Mouse (Mus musculus) lung, embryonic 14.5 days (tissue): ENCODE results near the gene Smarca4. TPM values are rescaled to one million over a fixed set of nuclear protein-coding genes. Genes with fewer than 3 reads are reported as not detected.
"Not testable (repeated sequence)": the region's sequence is repeated elsewhere in the genome, so short reads cannot be mapped to it uniquely, and the experiment has no call there.

Source experiments
- ATAC-seq: fragments of 200-750 bp; cut with Nextera tagmentation; 2 replicates; pipeline ENCODE4 v1.8.0; 2017; ENCODE audit warnings: mild to moderate bottlenecking, moderate TSS enrichment, moderate library complexity; ENCODE audit not compliant: insufficient read depth
- DNase-seq: peaks from one replicate; pipeline ENCODE4 v3.0.0-alpha.2; 2015
- H3K27ac ChIP-seq: fragments of 300-500 bp; sonication (generic); 2 replicates; pipeline ENCODE4 v1.5.1; 2014; ENCODE audit warnings: low read depth, mild to moderate bottlenecking, moderate library complexity
- H3K27me3 ChIP-seq: fragments of 300-500 bp; sonication (generic); 2 replicates; pipeline ENCODE4 v1.6.1; 2014; ENCODE audit warnings: low read length, control low read depth; ENCODE audit not compliant: insufficient read depth
- H3K36me3 ChIP-seq: fragments of 300-500 bp; sonication (generic); 2 replicates; pipeline ENCODE4 v1.6.1; 2014; ENCODE audit warnings: control low read depth; ENCODE audit not compliant: insufficient read depth
- H3K4me1 ChIP-seq: fragments of 300-500 bp; sonication (generic); 2 replicates; pipeline ENCODE4 v1.6.1; 2014; ENCODE audit warnings: antibody characterized with exemption, control low read depth; ENCODE audit not compliant: insufficient read depth
- H3K4me2 ChIP-seq: fragments of 300-500 bp; sonication (generic); 2 replicates; pipeline ENCODE4 v1.6.1; 2014; ENCODE audit warnings: mild to moderate bottlenecking
- H3K4me3 ChIP-seq: fragments of 300-500 bp; sonication (generic); 2 replicates; pipeline ENCODE4 v1.5.1; 2014; ENCODE audit warnings: low read depth, low read length
- H3K9ac ChIP-seq: fragments of 300-500 bp; sonication (generic); 2 replicates; pipeline ENCODE4 v1.6.1; 2014
- H3K9me3 ChIP-seq: fragments of 300-500 bp; sonication (generic); 2 replicates; pipeline ENCODE4 v1.6.1; 2016; ENCODE audit warnings: low read depth, low read length, control low read depth
- CTCF ChIP-seq: IDR thresholded peaks from 2 replicates; pipeline ENCODE4 v1.5.1; 2016; ENCODE audit warnings: antibody characterized with exemption, low read depth
- WGBS: fragments of 180-500 bp; shearing (Covaris S2); extraction: QIAGEN DNeasy Blood & Tissue Kit; methylation state at CpG from one replicate; pipeline ENCODE4 v1.1.7; 2014; 5-methylcytosine and 5-hydroxymethylcytosine counted together
- polyA plus RNA-seq: library from polyadenylated mRNA; unstranded; fragments of >200 nt; fragmentation: Nextera tagmentation; extraction: Ambion mirVana; gene quantifications from 2 replicates; pipeline ENCODE4 v1.2.1, GENCODE M21; 2014

Gene Smarca4
- polyA plus RNA-seq, 1 experiment from 2014 or later, result 114 TPM

GRCm38 (mm10) chr9:21592703-21593121, 23.3 kb upstream of the Smarca4 start, which contains the start of the genes Timm29 and Yipf2:
Gene Timm29 (plus strand): TSS chr9:21592722.
Gene Yipf2 (minus strand): TSS chr9:21592828.
- under 1% methylated on average over 30 of the region's 30 CpGs for WGBS
- peak within 1 kb of the TSS; percentile 91 for H3K4me2 ChIP-seq
- no peaks in the 10 kb centered on the region for H3K27me3 ChIP-seq
- ATAC-seq (peak; percentile 92), DNase-seq (peak; percentile 99)
- peaks cover 49% of the 10 kb centered on the region for H3K36me3 ChIP-seq
- TF ChIP-seq CTCF, result no peak
- peak within 1 kb of the TSS; percentile 84 for H3K27ac ChIP-seq
- no peaks in the 10 kb centered on the region for H3K4me1 ChIP-seq
- no peaks in the 10 kb centered on the region for H3K9me3 ChIP-seq
- H3K4me3 ChIP-seq, result peak within 1 kb of the TSS; percentile 96
- H3K9ac ChIP-seq, result peak within 1 kb of the TSS; percentile 86

GRCm38 (mm10) chr9:21593122-21593721, 22.7 kb upstream of the Smarca4 start:
- Histone ChIP-seq H3K4me1 (no peaks in the 10 kb centered on the region), H3K27ac (peak overlapping the region; percentile 84), H3K27me3 (no peaks in the 10 kb centered on the region), H3K4me2 (peak overlapping the region; percentile 91), H3K4me3 (peak overlapping the region; percentile 96), H3K9ac (peak overlapping the region; percentile 86), H3K36me3 (peaks cover 44% of the 10 kb centered on the region), H3K9me3 (no peaks in the 10 kb centered on the region)
- DNase-seq (peak; percentile 38), ATAC-seq (peak; percentile 44)
- TF ChIP-seq CTCF, result no peak
- WGBS, result under 1% methylated on average over 69 of the region's 69 CpGs

- not testable (repeated sequence) for H3K27ac ChIP-seq, H3K9me3 ChIP-seq, ATAC-seq, DNase-seq, H3K4me1 ChIP-seq, H3K9ac ChIP-seq, H3K27me3 ChIP-seq
- 85% methylated on average over 8 of the region's 8 CpGs for WGBS
- Histone ChIP-seq H3K36me3 (peaks cover 33% of the 10 kb centered on the region), H3K4me2 (peak overlapping the region; percentile 91), H3K4me3 (peak overlapping the region; percentile 96; the same call in 1 of the 2 replicates)
These were observed 21.6 kb upstream of the Smarca4 start for GRCm38 (mm10) chr9:21594350-21594749.

- 84% methylated on average over 2 of the region's 2 CpGs for WGBS
- no peak overlapping the region for H3K4me2 ChIP-seq
- ATAC-seq, result no peak
- no peaks in the 10 kb centered on the region for H3K4me1 ChIP-seq
- H3K27ac ChIP-seq, result no peak overlapping the region
- no peak overlapping the region for H3K9ac ChIP-seq
- H3K27me3 ChIP-seq, result no peaks in the 10 kb centered on the region
- no peak for TF ChIP-seq CTCF
- DNase-seq, result no peak
- peaks cover 28% of the 10 kb centered on the region for H3K36me3 ChIP-seq
- H3K4me3 ChIP-seq, result no peak overlapping the region
- no peaks in the 10 kb centered on the region for H3K9me3 ChIP-seq
These were observed 21.1 kb upstream of the Smarca4 start for GRCm38 (mm10) chr9:21594838-21595237.

GRCm38 (mm10) chr9:21598198-21598597, 17.8 kb upstream of the Smarca4 start:
- peak; percentile 41 for DNase-seq
- no peak for ATAC-seq
- Histone ChIP-seq H3K27ac (no peak overlapping the region), H3K9ac (no peak overlapping the region), H3K4me3 (no peak overlapping the region), H3K27me3 (no peaks in the 10 kb centered on the region), H3K36me3 (peaks cover 20% of the 10 kb centered on the region), H3K4me2 (no peak overlapping the region), H3K9me3 (no peaks in the 10 kb centered on the region), H3K4me1 (no peaks in the 10 kb centered on the region)
- WGBS, result 26% methylated on average over 2 of the region's 2 CpGs
- peak; percentile 30 for TF ChIP-seq CTCF

GRCm38 (mm10) chr9:21600186-21600585, 15.8 kb upstream of the Smarca4 start:
- Histone ChIP-seq H3K9ac (no peak overlapping the region), H3K4me3 (no peak overlapping the region), H3K36me3 (peaks cover 9% of the 10 kb centered on the region), H3K9me3 (no peaks in the 10 kb centered on the region), H3K4me2 (no peak overlapping the region), H3K4me1 (no peaks in the 10 kb centered on the region), H3K27ac (no peak overlapping the region), H3K27me3 (no peaks in the 10 kb centered on the region)
- ATAC-seq, result no peak
- DNase-seq, result no peak
- no peak for TF ChIP-seq CTCF
- 66% methylated on average over 3 of the region's 3 CpGs for WGBS

- no peak for TF ChIP-seq CTCF
- H3K9me3 ChIP-seq, result no peaks in the 10 kb centered on the region
These were observed 14.9 kb upstream of the Smarca4 start for GRCm38 (mm10) chr9:21601073-21601472.

More at GRCm38 (mm10) chr9:21601073-21601472, 14.9 kb upstream of the Smarca4 start:
- ATAC-seq (no peak), DNase-seq (no peak)
- H3K9ac ChIP-seq, result no peak overlapping the region
- no peaks in the 10 kb centered on the region for H3K27me3 ChIP-seq
- H3K36me3 ChIP-seq, result 0 out of 2 replicates have a peak, but pooled peaks cover 3% of the 10 kb centered on the region
- H3K4me1 ChIP-seq, result no peaks in the 10 kb centered on the region
- WGBS, result 90% methylated on average over 2 of the region's 2 CpGs
- H3K4me2 ChIP-seq, result no peak overlapping the region
- H3K27ac ChIP-seq, result no peak overlapping the region
- no peak overlapping the region for H3K4me3 ChIP-seq
